Mouse (Mus musculus) testis, adult 2 months (tissue): ENCODE measurements around the gene Wbp1.

Experiments
- CTCF ChIP-seq: fragments of 200-500 bp; IDR thresholded peaks from 2 replicates; pipeline ENCODE4 v1.5.1; 2012; ENCODE audit warnings: low read depth, mild to moderate bottlenecking, inconsistent platforms, low read length, moderate library complexity; ENCODE audit not compliant: control insufficient read depth, insufficient read depth, insufficient replicate concordance
- POLR2A ChIP-seq: fragments of 200-500 bp; IDR thresholded peaks from 2 replicates; pipeline ENCODE4 v1.6.1; 2012; ENCODE audit warnings: low read depth, mild to moderate bottlenecking, inconsistent platforms, low read length, moderate library complexity; ENCODE audit not compliant: control insufficient read depth

- TF ChIP-seq CTCF (no peak), POLR2A (peak; percentile 62; the same call in 1 of the 2 replicates)
Measured at GRCm38 (mm10) chr6:83120930-83121862, at the start of gene Wbp1.
